Mouse (Mus musculus) forebrain, embryonic 16.5 days (tissue): ENCODE results near the gene Scrg1. TPM values are rescaled to one million over a fixed set of nuclear protein-coding genes. Genes with fewer than 3 reads are reported as not detected.
"Not testable (repeated sequence)": the region's sequence is repeated elsewhere in the genome, so short reads cannot be mapped to it uniquely, and the experiment has no call there.

Source experiments
- ATAC-seq: fragments of 200-750 bp; cut with Nextera tagmentation; 2 replicates; pipeline ENCODE4 v1.8.0; 2017; ENCODE audit warnings: mild to moderate bottlenecking, moderate library complexity
- H3K27ac ChIP-seq: fragments of 300-500 bp; sonication (generic); 2 replicates; pipeline ENCODE4 v1.5.1; 2014; ENCODE audit warnings: low read length, control low read depth
- H3K27me3 ChIP-seq: fragments of 300-500 bp; sonication (generic); replicated peaks from 2 replicates; pipeline ENCODE4 v1.6.1; 2014; ENCODE audit warnings: low read length; ENCODE audit not compliant: control insufficient read depth, insufficient read depth
- H3K36me3 ChIP-seq: fragments of 300-500 bp; sonication (generic); 2 replicates; pipeline ENCODE4 v1.6.1; 2014; ENCODE audit not compliant: control insufficient read depth, insufficient read depth
- H3K4me1 ChIP-seq: fragments of 300-500 bp; sonication (generic); replicated peaks from 2 replicates; pipeline ENCODE4 v1.6.1; 2014; ENCODE audit warnings: low read length; ENCODE audit not compliant: control insufficient read depth, insufficient read depth
- H3K4me2 ChIP-seq: fragments of 300-500 bp; sonication (generic); 2 replicates; pipeline ENCODE4 v1.6.1; 2014; ENCODE audit warnings: mild to moderate bottlenecking, low read length, control low read depth
- H3K4me3 ChIP-seq: fragments of 300-500 bp; sonication (generic); replicated peaks from 2 replicates; pipeline ENCODE4 v1.5.1; 2014; ENCODE audit warnings: mild to moderate bottlenecking, low read length, control low read depth
- H3K9ac ChIP-seq: fragments of 300-500 bp; sonication (generic); replicated peaks from 2 replicates; pipeline ENCODE4 v1.6.1; 2014; ENCODE audit warnings: low read depth, low read length, control low read depth
- H3K9me3 ChIP-seq: fragments of 300-500 bp; sonication (generic); 2 replicates; pipeline ENCODE4 v1.6.1; 2016; ENCODE audit warnings: low read length; ENCODE audit not compliant: control insufficient read depth
- WGBS: fragments of 180-500 bp; shearing (Covaris S2); extraction: QIAGEN DNeasy Blood & Tissue Kit; methylation state at CpG from one replicate; pipeline ENCODE4 v1.1.7; 2014; 5-methylcytosine and 5-hydroxymethylcytosine counted together
- polyA plus RNA-seq: library from polyadenylated mRNA; unstranded; fragments of >200 nt; fragmentation: Nextera tagmentation; extraction: Ambion mirVana; gene quantifications from 2 replicates; pipeline ENCODE4 v1.2.1, GENCODE M21; 2015

Gene Scrg1
- polyA plus RNA-seq, 1 experiment from 2014 or later, result 14.7 TPM

- Histone ChIP-seq H3K9ac (no peak overlapping the region), H3K4me1 (no peaks in the 10 kb centered on the region), H3K9me3 (no peaks in the 10 kb centered on the region), H3K27ac (no peak overlapping the region), H3K27me3 (no peaks in the 10 kb centered on the region), H3K36me3 (no peaks in the 10 kb centered on the region), H3K4me3 (no peak overlapping the region), H3K4me2 (no peak overlapping the region)
- ATAC-seq, result no peak
- 79% methylated on average over 4 of the region's 4 CpGs for WGBS
Measured at GRCm38 (mm10) chr8:57443289-57443688, 12.4 kb upstream of the Scrg1 start.

GRCm38 (mm10) chr8:57445901-57446300 lies 9.8 kb upstream of the Scrg1 start:
- not testable (repeated sequence) for H3K36me3 ChIP-seq, H3K4me3 ChIP-seq, H3K4me2 ChIP-seq, H3K27ac ChIP-seq, H3K9ac ChIP-seq, H3K27me3 ChIP-seq, H3K9me3 ChIP-seq, ATAC-seq, H3K4me1 ChIP-seq
- WGBS, result 90% methylated on average over 4 of the region's 5 CpGs

- Histone ChIP-seq H3K9me3 (no peaks in the 10 kb centered on the region), H3K27me3 (no peaks in the 10 kb centered on the region), H3K4me3 (no peak overlapping the region), H3K27ac (no peak overlapping the region), H3K9ac (no peak overlapping the region), H3K4me2 (no peak overlapping the region), H3K4me1 (no peaks in the 10 kb centered on the region), H3K36me3 (no peaks in the 10 kb centered on the region)
- WGBS, result 79% methylated on average over 7 of the region's 7 CpGs
- no peak for ATAC-seq
Measured at GRCm38 (mm10) chr8:57450726-57451125, 5.0 kb upstream of the Scrg1 start.

GRCm38 (mm10) chr8:57451896-57452295 lies 3.8 kb upstream of the Scrg1 start:
- Histone ChIP-seq H3K9ac (no peak overlapping the region), H3K9me3 (no peaks in the 10 kb centered on the region), H3K27ac (no peak overlapping the region), H3K36me3 (no peaks in the 10 kb centered on the region), H3K27me3 (no peaks in the 10 kb centered on the region), H3K4me1 (peaks cover 6% of the 10 kb centered on the region), H3K4me3 (no peak overlapping the region), H3K4me2 (no peak overlapping the region)
- 96% methylated on average over 4 of the region's 4 CpGs for WGBS
- no peak for ATAC-seq

- Histone ChIP-seq H3K36me3 (no peaks in the 10 kb centered on the region), H3K4me3 (no peak overlapping the region), H3K27me3 (no peaks in the 10 kb centered on the region), H3K4me1 (peaks cover 11% of the 10 kb centered on the region), H3K9ac (no peak overlapping the region), H3K27ac (no peak overlapping the region), H3K9me3 (no peaks in the 10 kb centered on the region), H3K4me2 (no peak overlapping the region)
- ATAC-seq, result no peak
- WGBS, result 86% methylated on average over 2 of the region's 2 CpGs
Measured at GRCm38 (mm10) chr8:57453361-57453760, 2.4 kb upstream of the Scrg1 start.

GRCm38 (mm10) chr8:57457152-57457551 lies 1.4 kb downstream of the Scrg1 start:
- peak overlapping the region; percentile 49 for H3K27ac ChIP-seq
- H3K4me2 ChIP-seq, result peak overlapping the region; percentile 24
- H3K9me3 ChIP-seq, result no peaks in the 10 kb centered on the region
- 23% methylated on average over 6 of the region's 6 CpGs for WGBS
- no peaks in the 10 kb centered on the region for H3K36me3 ChIP-seq
- ATAC-seq, result peak; percentile 89
- H3K4me1 ChIP-seq, result peaks cover 11% of the 10 kb centered on the region
- H3K27me3 ChIP-seq, result no peaks in the 10 kb centered on the region
- H3K4me3 ChIP-seq, result no peak overlapping the region
- no peak overlapping the region for H3K9ac ChIP-seq

- 61% methylated on average over 3 of the region's 3 CpGs for WGBS
- no peak for ATAC-seq
- H3K36me3 ChIP-seq, result no peaks in the 10 kb centered on the region
- H3K4me1 ChIP-seq, result peaks cover 11% of the 10 kb centered on the region
- H3K9ac ChIP-seq, result no peak overlapping the region
- no peaks in the 10 kb centered on the region for H3K27me3 ChIP-seq
- H3K4me2 ChIP-seq, result no peak overlapping the region
- H3K4me3 ChIP-seq, result no peak overlapping the region
- H3K9me3 ChIP-seq, result no peaks in the 10 kb centered on the region
- no peak overlapping the region for H3K27ac ChIP-seq
Measured at GRCm38 (mm10) chr8:57457942-57458341, 2.2 kb downstream of the Scrg1 start.

GRCm38 (mm10) chr8:57462839-57463238 lies 7.1 kb downstream of the Scrg1 start:
- H3K4me1 ChIP-seq, result no peaks in the 10 kb centered on the region; the same call in 1 of the 2 replicates
- no peaks in the 10 kb centered on the region for H3K27me3 ChIP-seq
- no peak overlapping the region for H3K4me2 ChIP-seq
- ATAC-seq, result no peak
- H3K4me3 ChIP-seq, result no peak overlapping the region
- H3K36me3 ChIP-seq, result no peaks in the 10 kb centered on the region
- H3K9ac ChIP-seq, result no peak overlapping the region
- no peak overlapping the region for H3K27ac ChIP-seq
- whole genome bisulfite sequencing, result 42% methylated on average over 1 of the region's 1 CpGs
- H3K9me3 ChIP-seq, result no peaks in the 10 kb centered on the region

GRCm38 (mm10) chr8:57463757-57464156 lies 8.0 kb downstream of the Scrg1 start:
- Histone ChIP-seq H3K36me3 (no peaks in the 10 kb centered on the region), H3K27me3 (no peaks in the 10 kb centered on the region), H3K4me2 (no peak overlapping the region), H3K9me3 (no peaks in the 10 kb centered on the region), H3K27ac (no peak overlapping the region), H3K4me3 (no peak overlapping the region), H3K4me1 (no peaks in the 10 kb centered on the region), H3K9ac (no peak overlapping the region)
- ATAC-seq, result no peak
- WGBS, result 90% methylated on average over 3 of the region's 3 CpGs

GRCm38 (mm10) chr8:57468624-57469023 lies 12.9 kb downstream of the Scrg1 start:
- 54% methylated on average over 5 of the region's 5 CpGs for WGBS
- no peak for ATAC-seq

More at GRCm38 (mm10) chr8:57468624-57469023, 12.9 kb downstream of the Scrg1 start:
- no peak overlapping the region for H3K27ac ChIP-seq
- H3K9ac ChIP-seq, result no peak overlapping the region
- no peaks in the 10 kb centered on the region for H3K9me3 ChIP-seq
- no peak overlapping the region for H3K4me3 ChIP-seq
- no peaks in the 10 kb centered on the region for H3K27me3 ChIP-seq
- no peak overlapping the region for H3K4me2 ChIP-seq
- H3K36me3 ChIP-seq, result no peaks in the 10 kb centered on the region
- no peaks in the 10 kb centered on the region for H3K4me1 ChIP-seq
